Mouse (Mus musculus): ENCODE measurements at regions not wholly inside any gene's neighbourhood (a gene's known extent, or its start where the extent isn't known, plus 50 kb on each side); places are given as distances from the start of the nearest gene placed in this dataset.
"Not testable (repeated sequence)": the region's sequence is repeated elsewhere in the genome, so short reads cannot be mapped to it uniquely, and the experiment has no call there.

DNA sequence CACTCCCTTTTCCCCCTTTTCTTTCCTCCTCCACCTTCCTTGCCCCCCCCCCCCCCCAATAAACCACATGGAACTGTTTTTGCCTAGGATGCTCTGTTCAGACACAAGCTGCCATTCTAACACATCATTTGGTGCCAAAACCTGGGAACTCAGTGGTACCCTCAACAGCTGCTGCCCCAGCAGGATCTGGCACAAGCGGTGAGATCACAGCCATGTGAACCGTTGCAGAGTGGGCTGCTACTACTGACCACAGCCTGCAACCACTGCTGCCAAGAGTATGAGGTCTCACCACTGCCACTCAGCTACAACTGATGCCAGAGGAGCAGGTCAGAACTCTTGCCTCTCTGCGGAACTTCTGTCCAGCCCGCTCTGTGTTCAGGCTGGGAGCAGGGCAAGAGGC is 206.2 kb downstream of the Pcsk1 start:
- WGBS: 85% methylated on average over 4 of the region's 4 CpGs
- H3K27ac ChIP-seq: no peak overlapping the region
- H3K27me3 ChIP-seq: no peaks in the 10 kb centered on the region
- H3K9me3 ChIP-seq (replicated peaks): no peaks in the 10 kb centered on the region
- no peak overlapping the region for H3K4me3 ChIP-seq
- no peak overlapping the region for H3K9ac ChIP-seq
- H3K4me2 ChIP-seq: no peak overlapping the region
- H3K36me3 ChIP-seq: no peaks in the 10 kb centered on the region
- ATAC-seq (replicated peaks; ENCODE audit: insufficient number of reproducible peaks, insufficient read depth, low FRiP score, low read depth): no peak
- no peaks in the 10 kb centered on the region for H3K4me1 ChIP-seq (replicated peaks)

DNA sequence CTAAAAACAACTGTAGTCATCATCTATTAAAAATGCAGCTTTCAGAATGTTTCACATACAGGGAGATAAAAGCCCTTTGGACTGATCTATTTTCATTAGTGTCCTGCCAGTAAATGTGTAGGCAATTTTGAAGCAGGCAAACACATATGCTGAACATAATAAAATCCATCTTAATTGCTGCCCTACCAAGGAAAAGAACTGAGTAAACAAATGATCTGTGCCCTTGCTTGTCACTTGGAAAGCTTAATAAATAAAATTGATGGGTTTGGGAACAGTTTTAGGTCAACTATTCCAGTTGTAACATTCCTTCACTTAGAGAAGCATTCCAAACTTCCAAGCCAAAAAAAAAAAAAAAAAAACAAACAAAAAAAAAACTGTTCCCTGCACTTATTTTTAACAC is 230.2 kb downstream of the Pcsk1 start:
- Histone ChIP-seq H3K4me1 (replicated peaks) (no peaks in the 10 kb centered on the region), H3K27ac (no peak overlapping the region), H3K4me2 (no peak overlapping the region), H3K9ac (no peak overlapping the region), H3K9me3 (replicated peaks) (no peaks in the 10 kb centered on the region), H3K27me3 (no peaks in the 10 kb centered on the region), H3K4me3 (no peak overlapping the region), H3K36me3 (no peaks in the 10 kb centered on the region)
- no peak for ATAC-seq (replicated peaks; ENCODE audit: insufficient number of reproducible peaks, insufficient read depth, low FRiP score, low read depth)

DNA sequence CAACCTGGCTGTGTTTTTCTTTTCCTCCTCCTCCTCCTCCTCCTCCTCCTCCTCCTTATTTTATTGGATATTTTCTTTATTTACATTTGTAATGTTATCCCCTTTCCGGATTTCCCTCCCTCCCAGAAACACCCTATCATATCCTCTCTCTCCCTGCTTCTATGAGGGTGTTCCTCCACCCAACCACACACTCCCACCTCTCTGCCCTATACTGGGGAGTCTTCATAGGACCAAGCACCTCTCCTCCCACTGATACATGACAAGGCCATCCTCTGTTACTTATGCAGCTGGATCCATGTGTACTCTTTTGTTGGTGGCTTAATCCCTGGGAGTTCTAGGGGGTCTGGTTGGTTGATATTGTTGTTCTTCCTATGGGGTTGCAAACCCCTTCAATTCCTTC is 230.6 kb downstream of the Pcsk1 start:
- ATAC-seq (replicated peaks; ENCODE audit: insufficient number of reproducible peaks, insufficient read depth, low FRiP score, low read depth): no peak
- Histone ChIP-seq H3K27me3 (no peaks in the 10 kb centered on the region), H3K9me3 (replicated peaks) (no peaks in the 10 kb centered on the region), H3K4me1 (replicated peaks) (no peaks in the 10 kb centered on the region), H3K27ac (no peak overlapping the region), H3K9ac (no peak overlapping the region), H3K4me3 (no peak overlapping the region), H3K36me3 (no peaks in the 10 kb centered on the region), H3K4me2 (no peak overlapping the region)
- WGBS: 50% methylated on average over 1 of the region's 1 CpGs

DNA sequence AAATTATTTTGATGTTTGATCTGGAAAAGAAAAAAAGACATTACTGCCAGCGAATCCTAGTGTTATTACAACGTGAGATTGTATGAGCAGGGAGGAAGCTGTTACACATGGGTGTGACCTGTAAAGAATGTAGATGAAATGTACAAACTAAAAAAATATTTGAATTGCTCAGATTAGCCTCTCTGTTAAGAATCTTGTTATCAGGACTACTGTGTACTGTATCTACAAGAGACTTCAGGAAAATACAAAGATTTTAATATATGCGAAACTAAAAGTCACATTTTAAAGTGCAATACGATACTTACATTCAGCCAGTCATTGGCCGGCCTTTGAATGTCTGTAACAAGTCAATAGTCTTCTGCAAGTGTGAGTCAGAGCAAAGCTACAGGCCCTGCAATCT is 247.4 kb downstream of the Pcsk1 start:
- H3K27me3 ChIP-seq: no peaks in the 10 kb centered on the region
- H3K4me2 ChIP-seq: no peak overlapping the region
- no peaks in the 10 kb centered on the region for H3K36me3 ChIP-seq
- H3K4me1 ChIP-seq (replicated peaks): no peaks in the 10 kb centered on the region
- 72% methylated on average over 5 of the region's 5 CpGs for WGBS
- H3K9ac ChIP-seq: no peak overlapping the region
- H3K27ac ChIP-seq: no peak overlapping the region
- H3K4me3 ChIP-seq: no peak overlapping the region
- H3K9me3 ChIP-seq (replicated peaks): no peaks in the 10 kb centered on the region
- ATAC-seq (replicated peaks; ENCODE audit: insufficient number of reproducible peaks, insufficient read depth, low FRiP score, low read depth): no peak

DNA sequence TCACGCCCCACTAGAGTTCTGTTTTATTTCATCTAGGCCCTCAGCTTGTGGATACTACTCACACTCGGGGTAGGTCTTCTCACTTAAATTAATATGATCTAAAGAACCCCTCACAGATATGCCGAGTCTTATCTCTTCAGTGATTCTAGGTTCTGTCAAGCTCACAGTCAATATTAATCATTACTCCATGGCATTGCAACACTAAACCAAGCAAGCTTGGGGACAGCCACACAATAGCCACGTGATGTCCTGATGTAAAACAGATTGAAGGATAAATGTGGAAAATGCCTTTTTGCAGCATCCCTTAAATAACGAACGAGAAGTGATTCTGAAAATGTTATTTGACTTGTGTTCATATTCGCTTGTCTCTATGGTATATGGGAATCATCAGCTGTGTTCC is 253.8 kb downstream of the Pcsk1 start:
- WGBS: 78% methylated on average over 7 of the region's 7 CpGs
- ATAC-seq (replicated peaks; ENCODE audit: insufficient number of reproducible peaks, insufficient read depth, low FRiP score, low read depth): no peak
- H3K4me1 ChIP-seq (replicated peaks): no peaks in the 10 kb centered on the region
- no peaks in the 10 kb centered on the region for H3K27me3 ChIP-seq
- H3K27ac ChIP-seq: no peak overlapping the region
- H3K9ac ChIP-seq: no peak overlapping the region
- H3K9me3 ChIP-seq (replicated peaks): no peaks in the 10 kb centered on the region
- no peaks in the 10 kb centered on the region for H3K36me3 ChIP-seq
- H3K4me3 ChIP-seq: no peak overlapping the region
- H3K4me2 ChIP-seq: no peak overlapping the region

DNA sequence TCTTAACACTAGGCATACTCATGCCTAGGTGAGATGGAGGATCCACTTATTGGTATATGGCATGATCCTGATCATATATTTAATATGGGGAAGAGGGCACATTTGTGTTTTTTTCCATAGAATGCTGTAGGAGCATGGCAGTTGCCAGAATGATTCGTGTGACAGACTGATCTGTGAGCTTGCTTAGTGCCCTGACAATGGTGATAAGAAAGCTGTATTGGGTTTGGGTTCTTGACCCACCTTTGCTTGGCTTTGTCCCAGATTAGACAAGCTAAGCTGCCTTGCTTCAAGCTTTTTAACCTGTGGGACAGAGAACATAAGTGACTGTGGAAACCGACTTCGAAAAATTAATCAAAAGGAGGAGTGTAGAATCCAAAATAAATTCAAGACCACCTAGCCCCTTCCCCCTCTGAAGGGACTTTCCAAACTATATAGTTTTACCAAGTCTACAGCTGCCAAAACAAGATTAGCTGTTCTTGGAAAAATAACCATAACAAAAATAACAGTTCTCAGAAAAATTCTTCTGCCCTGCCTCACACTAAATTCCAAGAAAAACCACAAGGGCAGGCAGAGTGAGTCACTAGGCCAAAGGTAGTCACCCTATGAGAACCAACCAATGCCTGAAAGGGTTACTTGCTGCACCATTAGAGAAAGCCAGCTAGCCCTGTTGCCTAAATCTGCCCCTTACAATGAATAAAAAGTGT is 277.2 kb downstream of the Pcsk1 start:
- Histone ChIP-seq H3K9ac (no peak overlapping the region), H3K4me2 (no peak overlapping the region), H3K27ac (no peak overlapping the region), H3K4me3 (no peak overlapping the region), H3K27me3 (no peaks in the 10 kb centered on the region), H3K9me3 (replicated peaks) (no peaks in the 10 kb centered on the region), H3K36me3 (no peaks in the 10 kb centered on the region), H3K4me1 (replicated peaks) (no peaks in the 10 kb centered on the region)
- ATAC-seq (replicated peaks; ENCODE audit: insufficient number of reproducible peaks, insufficient read depth, low FRiP score, low read depth): no peak
- WGBS: 68% methylated on average over 3 of the region's 3 CpGs

- no peak overlapping the region for H3K4me2 ChIP-seq
- no peak overlapping the region for H3K9ac ChIP-seq
- 54% methylated on average over 7 of the region's 7 CpGs for WGBS
- H3K27me3 ChIP-seq: no peaks in the 10 kb centered on the region
- H3K36me3 ChIP-seq: no peaks in the 10 kb centered on the region
- no peak overlapping the region for H3K4me3 ChIP-seq
- no peaks in the 10 kb centered on the region for H3K4me1 ChIP-seq (replicated peaks)
- ATAC-seq (replicated peaks; ENCODE audit: insufficient number of reproducible peaks, insufficient read depth, low FRiP score, low read depth): no peak
- no peaks in the 10 kb centered on the region for H3K9me3 ChIP-seq (replicated peaks)
- H3K27ac ChIP-seq: no peak overlapping the region
Measured at GRCm38 (mm10) chr13:75368249-75368800, 278.7 kb downstream of the Pcsk1 start.

GRCm38 (mm10) chr13:75377100-75377499 is 287.5 kb downstream of the Pcsk1 start:
- WGBS: 81% methylated on average over 3 of the region's 3 CpGs
- H3K27ac ChIP-seq; H3K9me3 ChIP-seq (replicated peaks); ATAC-seq (replicated peaks; ENCODE audit: insufficient number of reproducible peaks, insufficient read depth, low FRiP score, low read depth); H3K4me2 ChIP-seq; H3K4me1 ChIP-seq (replicated peaks); H3K36me3 ChIP-seq; H3K9ac ChIP-seq; H3K27me3 ChIP-seq; H3K4me3 ChIP-seq: not testable (repeated sequence)

GRCm38 (mm10) chr13:75377717-75378116 is 288.1 kb downstream of the Pcsk1 start:
- no peak overlapping the region for H3K9ac ChIP-seq
- H3K4me1 ChIP-seq (replicated peaks): no peaks in the 10 kb centered on the region
- H3K27me3 ChIP-seq: no peaks in the 10 kb centered on the region
- no peak overlapping the region for H3K4me2 ChIP-seq
- WGBS: 72% methylated on average over 1 of the region's 1 CpGs
- H3K36me3 ChIP-seq: no peaks in the 10 kb centered on the region
- ATAC-seq (replicated peaks; ENCODE audit: insufficient number of reproducible peaks, insufficient read depth, low FRiP score, low read depth): no peak
- no peak overlapping the region for H3K4me3 ChIP-seq
- H3K9me3 ChIP-seq (replicated peaks): no peaks in the 10 kb centered on the region
- H3K27ac ChIP-seq: no peak overlapping the region

- Histone ChIP-seq H3K4me3 (no peak overlapping the region), H3K4me1 (replicated peaks) (no peaks in the 10 kb centered on the region), H3K27ac (no peak overlapping the region), H3K4me2 (no peak overlapping the region), H3K27me3 (no peaks in the 10 kb centered on the region), H3K36me3 (no peaks in the 10 kb centered on the region), H3K9me3 (replicated peaks) (no peaks in the 10 kb centered on the region), H3K9ac (no peak overlapping the region)
- 59% methylated on average over 4 of the region's 4 CpGs for WGBS
- no peak for ATAC-seq (replicated peaks; ENCODE audit: insufficient number of reproducible peaks, insufficient read depth, low FRiP score, low read depth)
Measured at GRCm38 (mm10) chr13:75384631-75385340, 295.2 kb downstream of the Pcsk1 start.

DNA sequence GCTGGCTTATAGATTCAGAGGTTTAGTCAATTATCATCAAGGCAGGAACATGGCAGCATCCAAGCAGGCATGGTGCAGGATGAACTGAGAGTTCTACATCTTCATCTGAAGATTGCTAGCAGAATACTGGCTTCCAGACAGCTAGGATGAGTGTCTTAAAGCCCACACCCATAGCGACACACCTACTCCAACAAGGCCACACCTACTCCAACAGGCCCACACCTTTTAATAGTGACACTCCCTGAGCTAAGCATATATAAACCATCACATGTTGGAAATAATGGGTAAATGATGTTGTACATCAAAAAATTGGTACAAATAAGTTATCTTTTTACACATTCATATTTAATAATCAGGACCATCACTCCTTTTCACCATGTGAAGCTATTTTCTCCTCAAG is 299.6 kb downstream of the Pcsk1 start:
- H3K27ac ChIP-seq: no peak overlapping the region
- no peaks in the 10 kb centered on the region for H3K4me1 ChIP-seq (replicated peaks)
- 74% methylated on average over 1 of the region's 1 CpGs for WGBS
- H3K36me3 ChIP-seq: no peaks in the 10 kb centered on the region
- H3K9ac ChIP-seq: no peak overlapping the region
- H3K9me3 ChIP-seq (replicated peaks): no peaks in the 10 kb centered on the region
- H3K4me2 ChIP-seq: no peak overlapping the region
- H3K4me3 ChIP-seq: no peak overlapping the region
- no peak for ATAC-seq (replicated peaks; ENCODE audit: insufficient number of reproducible peaks, insufficient read depth, low FRiP score, low read depth)
- H3K27me3 ChIP-seq: no peaks in the 10 kb centered on the region

- Histone ChIP-seq H3K36me3 (no peaks in the 10 kb centered on the region), H3K9ac (no peak overlapping the region), H3K27ac (no peak overlapping the region), H3K4me1 (replicated peaks) (no peaks in the 10 kb centered on the region), H3K4me3 (no peak overlapping the region), H3K9me3 (replicated peaks) (no peaks in the 10 kb centered on the region), H3K4me2 (no peak overlapping the region), H3K27me3 (no peaks in the 10 kb centered on the region)
- ATAC-seq (replicated peaks; ENCODE audit: insufficient number of reproducible peaks, insufficient read depth, low FRiP score, low read depth): no peak
- WGBS: 96% methylated on average over 1 of the region's 1 CpGs
Measured at GRCm38 (mm10) chr13:75390177-75390576, 300.6 kb downstream of the Pcsk1 start.
